Mouse (Mus musculus): ENCODE data around the gene Cyp2d22.

Gene Cyp2d22

DNA sequence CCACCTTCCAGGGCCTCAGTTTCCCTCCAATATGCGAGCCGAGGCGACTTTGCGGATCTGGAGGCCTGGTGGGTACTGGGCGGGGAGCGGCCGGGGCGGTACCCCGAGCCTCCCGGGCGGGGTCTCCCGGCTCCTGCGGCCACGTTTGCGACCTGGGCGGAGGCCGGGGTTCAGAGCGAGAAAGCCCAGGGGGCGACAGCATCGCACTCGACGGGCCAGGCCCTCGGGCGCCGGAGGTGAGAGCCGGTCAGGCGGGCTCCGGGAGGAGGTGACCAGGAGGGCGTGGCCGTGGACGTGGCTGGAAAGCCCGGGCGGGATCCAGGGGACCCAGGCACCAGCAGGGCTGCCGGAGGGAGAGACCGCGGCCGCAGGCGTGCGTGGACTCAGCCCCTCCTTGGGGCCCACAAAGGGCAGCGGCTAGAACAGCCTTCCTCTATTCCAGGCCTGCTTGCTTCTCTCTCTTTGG lies 39.0 kb downstream of the Cyp2d22 start:
- CTCF ChIA-PET, result interaction anchor here in 1 of 4 experiments (0.7 kb wide), 1 partner anchor 1003 kb away, joined by 3 read pairs; no protein-coding TSS in a partner anchor
- POLR2A ChIA-PET, result interaction anchor here in 2 of 4 experiments (1.7 to 3.5 kb wide), 3 partner anchors 13 to 20 kb away, joined by 7 to 24 read pairs (median 19); partner anchors contain the start of gene Ndufa6 (in 1 of the 2)

DNA sequence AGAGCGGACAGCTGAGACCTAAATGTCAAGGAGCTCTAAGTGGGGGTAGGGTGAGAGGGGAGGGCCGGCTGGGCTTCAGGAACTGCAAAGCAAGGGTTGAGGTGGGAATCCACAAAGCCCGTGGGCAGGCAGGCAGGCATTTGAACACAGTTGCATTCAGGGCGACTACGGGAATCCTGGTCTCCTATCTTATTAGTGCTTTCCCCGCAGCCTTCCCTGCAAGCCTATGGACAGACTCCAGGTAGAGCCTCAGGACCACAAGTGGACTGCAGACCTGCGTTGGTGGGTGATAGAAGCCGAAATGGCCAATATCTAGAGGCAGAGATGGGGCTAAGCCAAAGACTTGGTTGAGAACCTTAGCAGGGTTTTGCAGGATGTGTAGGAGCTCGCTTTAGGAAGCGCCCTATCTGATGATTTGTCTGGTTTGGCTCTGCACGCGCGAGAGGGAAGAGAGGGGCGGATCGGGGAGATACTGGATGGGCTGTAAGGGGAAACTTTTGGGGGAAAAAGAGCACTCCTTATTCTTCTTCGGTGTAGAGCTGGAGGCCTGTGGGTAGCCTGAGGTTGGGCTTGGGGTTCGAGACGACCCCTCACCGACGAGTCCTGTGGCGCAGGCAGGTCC lies 39.5 kb downstream of the Cyp2d22 start:
- ChIA-PET CTCF (interaction anchor here in 2 of 4 experiments (0.7 to 2.9 kb wide), 3 partner anchors 14 to 1004 kb away, joined by 3 to 16 read pairs (median 5); partner anchors contain the start of gene Ndufa6 (in 1 of the 2)), POLR2A (interaction anchor here in 3 of 4 experiments (0.9 to 3.5 kb wide), 7 partner anchors 11 to 699 kb away, joined by 3 to 43 read pairs (median 7); partner anchors contain the start of gene Ndufa6 (in 3 of the 3))

DNA sequence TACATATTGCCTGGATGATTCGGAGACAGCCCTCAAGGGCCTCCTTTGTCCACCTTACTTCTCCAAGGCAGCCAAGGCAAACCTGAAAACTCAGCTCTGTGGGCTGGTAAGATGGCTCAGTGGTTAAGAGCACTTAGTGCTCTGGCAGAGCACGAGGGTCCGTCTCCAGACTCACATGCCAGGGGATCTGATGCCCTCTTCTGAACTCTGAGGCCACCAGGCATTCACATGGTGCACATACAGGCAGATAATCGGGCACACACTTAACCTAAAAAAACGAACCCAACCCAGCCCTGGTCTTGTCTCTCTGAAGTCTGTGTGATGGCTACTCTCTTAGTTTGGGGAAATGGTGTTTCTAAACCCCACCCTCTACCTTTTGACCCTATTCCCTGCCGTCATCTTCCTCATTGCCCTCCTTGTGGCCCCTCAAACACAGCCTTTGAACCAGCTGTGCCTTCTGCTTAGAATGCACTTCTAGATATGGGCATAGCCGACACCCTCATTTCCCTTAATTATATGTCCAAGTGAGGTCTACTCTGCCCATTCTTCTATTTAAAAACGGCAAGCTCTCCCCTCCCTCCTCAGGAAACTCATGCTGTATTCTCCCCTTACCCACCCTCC lies 40.3 kb downstream of the Cyp2d22 start:
- POLR2A ChIA-PET, result interaction anchor here in 3 of 4 experiments (0.6 to 3.5 kb wide), 23 partner anchors 9 to 951 kb away, joined by 3 to 43 read pairs (median 6); partner anchors contain the start of genes Ndufa6 (in 3 of the 3) and Poldip3 (in 2 of the 3)
- CTCF ChIA-PET, result interaction anchor here in 2 of 4 experiments (0.9 to 2.9 kb wide), 3 partner anchors 14 to 69 kb away, joined by 5 to 16 read pairs (median 5); partner anchors contain the start of gene Ndufa6 (in 2 of the 2)

DNA sequence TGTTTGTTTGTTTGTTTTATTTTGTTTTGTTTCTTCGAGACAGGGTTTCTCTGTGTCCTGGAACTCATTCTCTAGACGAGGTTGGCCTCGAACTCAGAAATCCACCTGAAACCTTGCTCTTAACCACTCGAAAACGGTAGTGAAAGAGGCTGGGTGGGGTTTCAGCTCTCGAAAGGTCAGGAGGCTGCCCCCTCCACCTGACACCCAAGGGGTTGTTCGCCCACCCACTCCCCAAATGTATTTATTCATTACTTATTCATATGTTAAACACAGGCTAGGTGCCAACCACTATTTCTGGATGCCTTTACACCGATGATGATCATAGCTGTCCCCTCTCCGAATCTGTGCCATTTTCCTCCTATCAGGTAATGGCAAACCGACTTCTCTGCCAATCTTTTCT lies 40.9 kb downstream of the Cyp2d22 start:
- CTCF ChIA-PET, result interaction anchor here in 3 of 4 experiments (0.6 to 2.9 kb wide), 6 partner anchors 14 to 720 kb away, joined by 3 to 16 read pairs (median 4); partner anchors contain the start of gene Ndufa6 (in 2 of the 3)
- POLR2A ChIA-PET, result interaction anchor here in 3 of 4 experiments (0.6 to 3.5 kb wide), 41 partner anchors 8 to 952 kb away, joined by 3 to 43 read pairs (median 5); partner anchors contain the start of genes Ndufa6 (in 3 of the 3), Poldip3 (in 2 of the 3), 1500009C09Rik (in 1 of the 3) and Polr3h (in 1 of the 3)

DNA sequence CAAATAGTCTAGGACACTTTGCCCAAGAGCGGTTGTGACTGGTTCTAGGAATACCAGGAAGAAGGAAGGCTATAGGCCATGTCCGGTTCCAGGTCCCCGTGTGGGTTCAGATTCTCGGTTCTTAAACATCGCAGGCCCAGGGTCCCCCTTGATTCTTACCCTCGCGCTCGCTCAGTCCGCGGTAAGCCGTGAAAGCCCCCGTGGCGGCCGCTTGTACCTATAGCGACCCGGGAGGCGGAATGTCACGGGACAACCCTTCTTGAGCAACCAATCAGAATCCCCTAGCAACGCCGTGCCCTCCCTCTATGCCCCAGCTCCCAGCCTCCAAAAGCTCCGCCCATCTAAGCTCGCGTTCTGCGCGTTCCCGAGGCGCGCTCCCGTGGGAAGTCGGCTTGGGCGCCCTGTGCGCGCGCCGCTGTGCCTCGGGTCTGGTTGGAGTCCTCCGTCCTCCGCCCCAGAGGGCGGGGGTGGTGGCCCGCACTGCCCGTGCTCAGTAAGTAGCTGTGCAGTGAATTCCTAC lies 41.4 kb downstream of the Cyp2d22 start, which contains the start of the genes Naga, Pheta2 and Smdt1:
Naga (minus strand) TSS at position 333 of the 520 bp plus-strand sequence.
Pheta2 (plus strand) TSS at position 350 of the 520 bp plus-strand sequence.
Smdt1 (plus strand) TSS at position 367 of the 520 bp plus-strand sequence.
- POLR2A ChIA-PET, result interaction anchor here (0.6 to 3.5 kb wide), 55 partner anchors 9 to 952 kb away, joined by 3 to 43 read pairs (median 4); partner anchors contain the start of genes Ndufa6 (in 3 of the 4), Poldip3 (in 3 of the 4), Srebf2 (in 2 of the 4) and Wbp2nl (in 2 of the 4)
- CTCF ChIA-PET, result interaction anchor here (0.6 to 2.9 kb wide), 10 partner anchors 15 to 721 kb away, joined by 3 to 16 read pairs (median 3); partner anchors contain the start of genes Ndufa6 (in 2 of the 4), 1500009C09Rik (in 1 of the 4) and Cyp2d22 (in 1 of the 4)

DNA sequence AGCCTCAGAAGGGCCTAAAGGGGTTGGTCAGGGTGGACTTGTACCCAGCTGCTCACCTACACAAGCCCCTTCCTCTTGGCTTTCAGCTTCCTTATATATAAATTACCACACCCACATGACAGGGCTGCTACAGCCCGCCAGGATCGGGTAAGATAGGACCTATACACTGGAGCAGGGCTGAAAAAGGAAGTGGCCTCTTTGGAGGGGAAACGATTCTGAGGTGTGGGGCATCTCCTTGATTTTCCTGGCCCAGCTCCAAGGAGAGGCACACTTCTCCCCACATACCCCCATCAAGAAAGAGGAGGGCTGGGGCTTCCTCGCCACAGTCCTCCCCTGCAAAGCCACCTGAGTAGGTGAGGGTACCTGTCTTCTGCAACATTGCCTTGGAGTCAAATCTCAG lies 42.2 kb downstream of the Cyp2d22 start:
- ChIA-PET CTCF (interaction anchor here in 2 of 4 experiments (0.5 to 2.9 kb wide), 6 partner anchors 16 to 718 kb away, joined by 3 to 16 read pairs (median 4); partner anchors contain the start of genes 1500009C09Rik (in 1 of the 2), Cyp2d22 (in 1 of the 2) and Ndufa6 (in 1 of the 2)), POLR2A (interaction anchor here (0.6 to 3.5 kb wide), 39 partner anchors 9 to 944 kb away, joined by 3 to 43 read pairs (median 5); partner anchors contain the start of genes Poldip3 (in 2 of the 4), Srebf2 (in 2 of the 4), Wbp2nl (in 2 of the 4) and 1500009C09Rik (in 1 of the 4))

DNA sequence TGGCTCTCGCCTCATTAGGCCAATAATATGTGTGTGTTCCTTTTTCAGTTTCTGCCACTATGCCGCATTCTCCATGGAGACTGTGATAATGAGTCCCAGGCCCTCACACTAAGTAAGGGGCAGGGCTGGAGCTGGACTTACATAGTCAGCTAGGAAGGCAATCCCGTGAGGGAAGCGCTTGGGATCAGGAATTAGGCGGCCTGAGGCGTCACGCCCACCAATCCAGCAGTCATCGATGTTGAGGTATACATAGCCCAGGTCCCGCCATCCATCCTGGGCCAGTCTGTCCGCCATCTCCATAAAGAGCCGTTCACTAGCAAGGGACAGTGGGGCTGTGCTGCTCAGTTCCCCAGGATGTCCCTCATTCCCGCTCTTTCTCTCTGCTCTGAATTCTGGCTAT lies 43.4 kb downstream of the Cyp2d22 start:
- POLR2A ChIA-PET, result interaction anchor here in 2 of 4 experiments (0.6 to 2.9 kb wide), 5 partner anchors 9 to 63 kb away, joined by 3 to 34 read pairs (median 8); no protein-coding TSS in a partner anchor

DNA sequence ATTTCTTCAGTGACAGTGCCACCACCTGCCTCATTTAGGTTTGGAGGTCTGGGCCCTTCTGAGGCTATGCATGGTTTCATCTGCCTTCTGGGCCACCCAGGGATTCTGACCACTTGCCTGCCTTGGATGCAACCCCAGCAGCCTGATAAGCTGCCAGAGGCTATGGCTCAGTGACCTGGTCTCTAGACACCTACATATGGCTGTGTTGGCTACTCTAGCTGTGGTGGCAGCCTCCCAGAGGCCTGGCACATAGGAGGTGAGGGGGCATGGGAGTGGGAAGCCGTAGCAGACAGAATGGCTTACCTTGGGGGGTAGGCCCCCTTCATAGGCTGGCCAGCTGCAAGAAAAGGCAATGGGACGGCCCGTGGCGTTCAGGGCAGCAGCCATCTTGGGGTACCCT lies 44.9 kb downstream of the Cyp2d22 start:
- CTCF ChIA-PET, result interaction anchor here in 3 of 4 experiments (0.5 to 1.2 kb wide), 4 partner anchors 11 to 751 kb away, joined by 3 to 5 read pairs (median 3); partner anchors contain the start of gene 4930407I10Rik (in 1 of the 3)
- POLR2A ChIA-PET, result interaction anchor here in 3 of 4 experiments (0.7 to 1.9 kb wide), 5 partner anchors 9 to 81 kb away, joined by 3 to 9 read pairs (median 3); no protein-coding TSS in a partner anchor

More for the DNA sequence above, 43.4 kb downstream of the Cyp2d22 start:
- CTCF ChIA-PET, result no interaction called here

DNA sequence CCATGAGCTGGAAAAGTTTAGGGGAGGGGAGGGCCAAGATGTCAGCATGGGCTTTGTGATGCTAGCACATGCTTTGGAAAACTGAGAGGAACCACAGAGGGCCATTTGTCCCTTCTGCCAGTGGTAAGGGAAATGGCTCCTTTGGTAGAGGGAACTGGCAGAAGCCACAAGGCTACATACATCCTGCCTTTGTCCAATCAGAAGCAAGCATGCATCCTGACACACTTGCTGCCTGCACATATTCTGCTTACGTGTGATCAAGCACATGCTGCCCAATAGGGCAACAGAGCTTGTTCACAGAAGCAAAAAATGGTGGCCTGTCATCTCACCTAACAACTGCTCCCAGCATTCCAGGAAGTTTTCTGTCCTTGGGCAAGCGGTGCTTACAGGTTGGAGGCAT lies 54.7 kb downstream of the Cyp2d22 start:
- POLR2A ChIA-PET, result interaction anchor here in 2 of 4 experiments (0.6 to 4.4 kb wide), 6 partner anchors 13 to 179 kb away, joined by 3 to 28 read pairs (median 4); partner anchors contain the start of genes Naga (in 2 of the 2), Pheta2 (in 2 of the 2), Smdt1 (in 2 of the 2) and Ndufa6 (in 1 of the 2)
- CTCF ChIA-PET, result interaction anchor here in 1 of 4 experiments (1.3 kb wide), 1 partner anchor 26 kb away, joined by 4 read pairs; the partner anchor contains the start of gene Wbp2nl

DNA sequence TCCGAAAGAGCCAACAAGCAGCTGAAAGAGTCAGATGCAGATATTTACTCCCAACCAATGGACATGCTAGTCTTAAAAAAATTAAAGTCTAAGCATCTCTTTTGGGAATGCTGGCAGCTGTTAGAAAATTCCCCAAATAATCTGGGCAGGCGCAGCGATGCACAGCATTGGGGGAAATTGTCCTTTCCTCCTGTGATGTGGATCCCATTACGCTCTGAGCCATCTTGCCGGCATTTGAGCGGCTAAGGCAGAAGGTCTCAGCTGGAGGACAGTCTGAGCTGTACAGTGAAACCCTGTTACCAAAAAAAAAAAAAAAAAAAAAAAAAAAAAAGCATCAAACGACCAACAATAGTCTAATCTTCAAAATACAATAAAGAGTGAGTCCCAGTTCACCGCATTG lies 57.9 kb downstream of the Cyp2d22 start:
- CTCF ChIA-PET, result no interaction called here
- POLR2A ChIA-PET, result interaction anchor here in 3 of 4 experiments (1.0 to 4.4 kb wide), 5 partner anchors 10 to 42 kb away, joined by 3 to 28 read pairs (median 4); partner anchors contain the start of genes Naga (in 3 of the 3), Pheta2 (in 3 of the 3) and Smdt1 (in 3 of the 3)
